Mouse (Mus musculus): Measurements from ENCODE around the gene Loxl4. TPM values are rescaled to one million over a fixed set of nuclear protein-coding genes. Genes with fewer than 3 reads are reported as not detected.

Gene Loxl4
- total and polyA plus RNA-seq, 3 experiments = 0.03 to 0.04 TPM; not detected in 1

- TF ChIP-seq TAL1 (IDR thresholded peaks at IDR 0.05; ENCODE audit: low read length) (no peak), RCOR1 (IDR thresholded peaks at IDR 0.05; ENCODE audit: low read depth, low read length) (no peak), ZMIZ1 (IDR thresholded peaks at IDR 0.05; ENCODE audit: low read depth, low read length) (no peak), CHD1 (IDR thresholded peaks at IDR 0.05; ENCODE audit: low read depth, low read length) (no peak), ETS1 (IDR thresholded peaks at IDR 0.05; ENCODE audit: low read depth, low read length) (no peak), GATA1 (IDR thresholded peaks at IDR 0.05; ENCODE audit: low read depth, low read length) (no peak), RAD21 (IDR thresholded peaks at IDR 0.05; ENCODE audit: low read depth, low read length) (no peak), MXI1 (IDR thresholded peaks at IDR 0.05; ENCODE audit: low read depth, low read length) (no peak), POLR2AphosphoS5 (IDR thresholded peaks at IDR 0.05; ENCODE audit: borderline replicate concordance, low read depth, low read length) (no peak), SIN3A (IDR thresholded peaks at IDR 0.05; ENCODE audit: low read length) (no peak), BHLHE40 (IDR thresholded peaks at IDR 0.05; ENCODE audit: borderline replicate concordance, low read depth, low read length) (no peak), MEF2A (IDR thresholded peaks at IDR 0.05; ENCODE audit: extremely low read depth, insufficient replicate concordance, low read depth, low read length, poor library complexity, severe bottlenecking) (no peak), USF1 (IDR thresholded peaks at IDR 0.05; ENCODE audit: low read depth, low read length) (no peak), MAZ (IDR thresholded peaks at IDR 0.05; ENCODE audit: low read depth, low read length) (no peak), USF2 (IDR thresholded peaks at IDR 0.05; ENCODE audit: borderline replicate concordance in 1 of 2, insufficient read depth in 1 of 2, low read depth in 1 of 2, low read length in 2 of 2) (no peak), GABPA (IDR thresholded peaks at IDR 0.05; ENCODE audit: low read depth, low read length) (no peak), EP300 (IDR thresholded peaks at IDR 0.05; ENCODE audit: low read depth in 1 of 2, low read length in 2 of 2) (no peak), NELFE (IDR thresholded peaks at IDR 0.05; ENCODE audit: low read depth, low read length) (no peak)
- no peak for DNase-seq (ENCODE audit: low read depth, low spot score)
- H3K4me1 ChIP-seq (ENCODE audit: control insufficient read depth in 1 of 2, insufficient read depth in 2 of 2, low read length in 2 of 2) = no peaks in the 10 kb centered on the region
- H3K9me3 ChIP-seq (replicated peaks; ENCODE audit: insufficient read depth, low read length) = no peaks in the 10 kb centered on the region
- H3K36me3 ChIP-seq (ENCODE audit: control insufficient read depth in 1 of 2, insufficient read depth in 2 of 2, low read length in 2 of 2) = no peaks in the 10 kb centered on the region
- no peak overlapping the region for H3K27ac ChIP-seq (ENCODE audit: control insufficient read depth, low read depth, low read length)
- H3K79me2 ChIP-seq (ENCODE audit: control insufficient read depth, insufficient read depth, low read length, poor library complexity) = no peaks in the 10 kb centered on the region
- no peak overlapping the region for H3K4me3 ChIP-seq (ENCODE audit: control insufficient read depth in 1 of 2, insufficient read depth in 1 of 2, low read depth in 2 of 2, low read length in 2 of 2)
- H3K27me3 ChIP-seq (ENCODE audit: control insufficient read depth in 1 of 2, insufficient read depth in 2 of 2, low read length in 2 of 2) = no peaks in the 10 kb centered on the region
- no peak overlapping the region for H3K9ac ChIP-seq (ENCODE audit: control insufficient read depth, low read depth, low read length, poor library complexity, severe bottlenecking)
Measured at GRCm38 (mm10) chr19:42600591-42600990, 12.0 kb downstream of the Loxl4 start.

DNA sequence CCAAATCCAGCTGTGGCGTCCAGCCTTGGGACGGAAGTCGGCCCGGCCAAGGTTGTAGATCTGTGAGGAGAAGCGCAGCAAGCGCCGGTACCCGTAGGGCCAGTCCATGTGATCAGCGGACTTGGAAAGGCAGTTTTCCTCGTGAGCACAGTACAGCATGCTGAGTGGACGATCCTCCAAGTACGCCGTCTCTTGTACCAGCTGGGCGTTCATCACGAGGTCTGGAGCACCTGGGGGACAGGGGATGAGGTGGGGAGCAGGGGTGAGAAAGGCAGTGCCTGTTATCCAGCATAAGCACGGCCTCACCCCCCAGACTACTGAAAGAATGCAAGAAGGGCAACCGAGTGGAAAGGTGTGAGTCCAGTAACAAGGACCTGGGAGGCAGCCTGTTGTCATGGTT lies 12.7 kb downstream of the Loxl4 start:
- DNase-seq (ENCODE audit: low read depth, low spot score) = no peak
- Histone ChIP-seq H3K36me3 (ENCODE audit: control insufficient read depth in 1 of 2, insufficient read depth in 2 of 2, low read length in 2 of 2) (no peaks in the 10 kb centered on the region), H3K4me1 (ENCODE audit: control insufficient read depth in 1 of 2, insufficient read depth in 2 of 2, low read length in 2 of 2) (no peaks in the 10 kb centered on the region), H3K27me3 (ENCODE audit: control insufficient read depth in 1 of 2, insufficient read depth in 2 of 2, low read length in 2 of 2) (no peaks in the 10 kb centered on the region), H3K9me3 (replicated peaks; ENCODE audit: insufficient read depth, low read length) (no peaks in the 10 kb centered on the region), H3K27ac (ENCODE audit: control insufficient read depth, low read depth, low read length) (no peak overlapping the region), H3K9ac (ENCODE audit: control insufficient read depth, low read depth, low read length, poor library complexity, severe bottlenecking) (no peak overlapping the region), H3K4me3 (ENCODE audit: control insufficient read depth in 1 of 2, insufficient read depth in 1 of 2, low read depth in 2 of 2, low read length in 2 of 2) (no peak overlapping the region), H3K79me2 (ENCODE audit: control insufficient read depth, insufficient read depth, low read length, poor library complexity) (no peaks in the 10 kb centered on the region)
- no peak for TF ChIP-seq SIN3A (IDR thresholded peaks at IDR 0.05; ENCODE audit: low read length)
- TF ChIP-seq KAT2A (conservative IDR thresholded peaks at IDR 0.05; ENCODE audit: low read depth, low read length) = no peak
- no peak for TF ChIP-seq RAD21 (IDR thresholded peaks at IDR 0.05; ENCODE audit: low read depth, low read length)
- TF ChIP-seq ETS1 (IDR thresholded peaks at IDR 0.05; ENCODE audit: low read depth, low read length) = no peak
- no peak for TF ChIP-seq TAL1 (IDR thresholded peaks at IDR 0.05; ENCODE audit: low read length)
- no peak for TF ChIP-seq GATA1 (IDR thresholded peaks at IDR 0.05; ENCODE audit: low read depth, low read length)
- no peak for TF ChIP-seq EP300 (IDR thresholded peaks at IDR 0.05; ENCODE audit: low read depth in 1 of 2, low read length in 2 of 2)
- no peak for TF ChIP-seq MXI1 (IDR thresholded peaks at IDR 0.05; ENCODE audit: low read depth, low read length)
- TF ChIP-seq MYC (IDR thresholded peaks at IDR 0.05; ENCODE audit: low read depth, low read length) = no peak

Measured in MEL (cell line).